Mouse (Mus musculus) hindbrain, embryonic 11.5 days (tissue): ENCODE results near the gene Cct5. TPM values are rescaled to one million over a fixed set of nuclear protein-coding genes. Genes with fewer than 3 reads are reported as not detected.
A peak's percentile ranks its signal among the peaks of the same experiment; 100 is the strongest.

Source experiments
- ATAC-seq: fragments of 200-750 bp; cut with Nextera tagmentation; 2 replicates; pipeline ENCODE4 v1.8.0; 2017; ENCODE audit warnings: mild to moderate bottlenecking, moderate TSS enrichment, moderate library complexity; ENCODE audit not compliant: low FRiP score
- DNase-seq: peaks from one replicate; pipeline ENCODE4 v3.0.0-alpha.2; 2015; ENCODE audit warnings: low spot score
- H3K27ac ChIP-seq: fragments of 300-500 bp; sonication (generic); 2 replicates; pipeline ENCODE4 v1.5.1; 2014; ENCODE audit warnings: mild to moderate bottlenecking, low read depth, low read length
- H3K27me3 ChIP-seq: fragments of 300-500 bp; sonication (generic); 2 replicates; pipeline ENCODE4 v1.6.1; 2014; ENCODE audit warnings: mild to moderate bottlenecking, low read length, moderate library complexity, mixed read lengths; ENCODE audit not compliant: control insufficient read depth, insufficient read depth
- H3K36me3 ChIP-seq: fragments of 300-500 bp; sonication (generic); 2 replicates; pipeline ENCODE4 v1.6.1; 2014; ENCODE audit warnings: mild to moderate bottlenecking, low read length, moderate library complexity, mixed read lengths; ENCODE audit not compliant: control insufficient read depth, insufficient read depth
- H3K4me1 ChIP-seq: fragments of 300-500 bp; sonication (generic); replicated peaks from 2 replicates; pipeline ENCODE4 v1.6.1; 2014; ENCODE audit warnings: low read length, mixed read lengths; ENCODE audit not compliant: control insufficient read depth, insufficient read depth
- H3K4me2 ChIP-seq: fragments of 300-500 bp; sonication (generic); replicated peaks from 2 replicates; pipeline ENCODE4 v1.6.1; 2014; ENCODE audit warnings: mild to moderate bottlenecking, low read depth, low read length
- H3K4me3 ChIP-seq: fragments of 300-500 bp; sonication (generic); 2 replicates; pipeline ENCODE4 v1.5.1; 2014; ENCODE audit warnings: low read depth, low read length
- H3K9ac ChIP-seq: fragments of 300-500 bp; sonication (generic); 2 replicates; pipeline ENCODE4 v1.6.1; 2014; ENCODE audit warnings: low read depth, low read length
- H3K9me3 ChIP-seq: fragments of 300-500 bp; sonication (generic); 2 replicates; pipeline ENCODE4 v1.6.1; 2016; ENCODE audit warnings: low read length; ENCODE audit not compliant: control insufficient read depth
- WGBS: fragments of 180-500 bp; shearing (Covaris S2); extraction: QIAGEN DNeasy Blood & Tissue Kit; methylation state at CpG from one replicate; pipeline ENCODE4 v1.1.7; 2014; 5-methylcytosine and 5-hydroxymethylcytosine counted together
- polyA plus RNA-seq: library from polyadenylated mRNA; unstranded; fragments of >200 nt; fragmentation: Nextera tagmentation; extraction: Ambion mirVana; gene quantifications from 2 replicates; pipeline ENCODE4 v1.2.1, GENCODE M21; 2014

Cct5 gene
- polyA plus RNA-seq, 1 experiment from 2014 or later, result 721 TPM

DNA sequence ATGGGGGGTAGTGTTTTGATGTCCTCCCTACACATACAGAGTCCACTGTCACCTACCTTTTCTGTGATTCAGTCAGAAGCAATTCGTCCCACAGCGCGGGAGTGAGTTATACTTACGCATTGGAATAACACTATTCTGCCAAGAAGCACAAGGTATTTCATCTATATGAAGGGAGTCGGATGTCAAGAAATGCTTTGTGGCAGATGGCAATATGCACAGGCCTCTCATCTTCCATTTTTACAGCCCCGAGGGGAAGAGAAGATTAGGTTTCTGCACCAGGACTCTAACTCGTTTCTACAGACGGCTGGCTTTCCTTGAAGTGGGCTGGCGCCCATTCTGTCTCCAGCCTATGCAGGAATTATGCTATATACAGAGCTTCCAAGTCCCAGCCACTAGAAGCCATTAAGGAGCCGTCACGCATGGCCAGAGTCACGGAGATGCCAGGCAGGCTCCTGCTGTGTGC, 29.8 kb upstream of the Cct5 start:
- Histone ChIP-seq H3K4me1 (no peaks in the 10 kb centered on the region), H3K27me3 (no peaks in the 10 kb centered on the region), H3K4me3 (no peak overlapping the region), H3K27ac (no peak overlapping the region), H3K36me3 (no peaks in the 10 kb centered on the region), H3K9ac (no peak overlapping the region), H3K9me3 (no peaks in the 10 kb centered on the region), H3K4me2 (no peak overlapping the region)
- 77% methylated on average over 12 of the region's 12 CpGs for WGBS
- ATAC-seq (no peak), DNase-seq (no peak)

DNA sequence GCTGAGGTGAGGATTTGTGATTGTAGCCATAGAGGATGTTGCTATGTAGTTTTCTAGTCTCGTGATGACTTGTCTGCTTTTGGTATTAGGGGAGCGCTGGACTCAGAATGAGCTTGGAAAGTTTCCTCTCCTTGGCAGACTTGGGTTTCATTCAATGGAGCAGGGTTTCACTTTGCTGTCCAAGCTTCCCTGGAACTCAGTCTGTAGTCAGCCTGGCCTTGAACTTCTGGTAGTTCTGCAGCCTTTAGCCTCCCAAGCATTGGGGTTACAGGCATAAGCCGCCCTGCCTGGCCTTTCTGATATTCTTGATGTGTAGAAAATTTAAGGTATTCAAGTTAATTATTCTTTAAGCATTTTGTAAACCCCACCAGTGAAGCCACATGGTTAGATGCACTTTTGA, 28.0 kb upstream of the Cct5 start:
- DNase-seq (no peak), ATAC-seq (no peak)
- no peak overlapping the region for H3K4me3 ChIP-seq
- no peaks in the 10 kb centered on the region for H3K4me1 ChIP-seq
- WGBS, result 89% methylated on average over 3 of the region's 3 CpGs
- no peaks in the 10 kb centered on the region for H3K27me3 ChIP-seq
- no peak overlapping the region for H3K9ac ChIP-seq
- H3K4me2 ChIP-seq, result no peak overlapping the region
- no peaks in the 10 kb centered on the region for H3K9me3 ChIP-seq
- H3K27ac ChIP-seq, result no peak overlapping the region
- H3K36me3 ChIP-seq, result no peaks in the 10 kb centered on the region

GRCm38 (mm10) chr15:31628180-31628579, 26.6 kb upstream of the Cct5 start:
- DNase-seq (no peak), ATAC-seq (no peak)
- no peak overlapping the region for H3K27ac ChIP-seq
- 78% methylated on average over 10 of the region's 10 CpGs for WGBS
- no peaks in the 10 kb centered on the region for H3K27me3 ChIP-seq
- no peak overlapping the region for H3K4me3 ChIP-seq
- H3K9me3 ChIP-seq, result no peaks in the 10 kb centered on the region
- H3K4me2 ChIP-seq, result no peak overlapping the region
- H3K9ac ChIP-seq, result no peak overlapping the region
- H3K36me3 ChIP-seq, result no peaks in the 10 kb centered on the region
- no peaks in the 10 kb centered on the region for H3K4me1 ChIP-seq

GRCm38 (mm10) chr15:31627277-31628154, 25.9 kb upstream of the Cct5 start:
- ATAC-seq, result no peak
- peak; percentile 15 for DNase-seq
- H3K27ac ChIP-seq, result no peak overlapping the region

GRCm38 (mm10) chr15:31619521-31619920, 17.9 kb upstream of the Cct5 start:
- H3K4me1 ChIP-seq, result no peaks in the 10 kb centered on the region
- H3K4me2 ChIP-seq, result no peak overlapping the region
- no peak overlapping the region for H3K27ac ChIP-seq
- H3K36me3 ChIP-seq, result 0 out of 2 replicates have a peak, but pooled peaks cover 2% of the 10 kb centered on the region
- WGBS, result 96% methylated on average over 8 of the region's 8 CpGs
- no peaks in the 10 kb centered on the region for H3K27me3 ChIP-seq
- H3K9me3 ChIP-seq, result no peaks in the 10 kb centered on the region
- ATAC-seq (no peak), DNase-seq (no peak)
- H3K9ac ChIP-seq, result no peak overlapping the region
- H3K4me3 ChIP-seq, result no peak overlapping the region

More at GRCm38 (mm10) chr15:31627277-31628154, 25.9 kb upstream of the Cct5 start:
- Histone ChIP-seq H3K9ac (no peak overlapping the region), H3K36me3 (no peaks in the 10 kb centered on the region), H3K4me2 (no peak overlapping the region), H3K27me3 (no peaks in the 10 kb centered on the region), H3K9me3 (no peaks in the 10 kb centered on the region), H3K4me1 (no peaks in the 10 kb centered on the region), H3K4me3 (no peak overlapping the region)
- WGBS, result 56% methylated on average over 12 of the region's 12 CpGs

DNA sequence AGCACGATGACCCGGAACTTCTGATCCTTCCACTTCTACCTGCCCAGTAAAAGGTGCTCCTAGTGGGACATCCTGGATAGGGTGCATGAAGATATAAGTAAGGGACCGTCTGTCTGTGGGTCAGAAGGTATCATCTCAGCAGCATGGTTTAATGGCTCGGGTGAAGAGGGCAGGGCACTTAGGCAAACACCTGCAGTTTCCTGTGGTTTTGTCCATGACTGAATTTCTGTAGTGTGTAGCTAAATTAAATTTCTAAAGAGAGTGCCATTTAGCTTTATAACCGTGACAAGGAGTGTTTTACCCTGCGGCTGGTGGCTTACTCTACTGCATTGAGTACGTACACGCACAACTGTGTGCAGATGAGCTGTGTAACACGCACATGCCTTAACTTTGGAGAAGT, 15.7 kb upstream of the Cct5 start:
- no peak overlapping the region for H3K4me2 ChIP-seq
- H3K9ac ChIP-seq, result no peak overlapping the region
- ATAC-seq (no peak), DNase-seq (no peak)
- H3K4me3 ChIP-seq, result no peak overlapping the region
- no peaks in the 10 kb centered on the region for H3K27me3 ChIP-seq
- H3K4me1 ChIP-seq, result no peaks in the 10 kb centered on the region
- H3K9me3 ChIP-seq, result no peaks in the 10 kb centered on the region
- 0 out of 2 replicates have a peak, but pooled peaks cover 2% of the 10 kb centered on the region for H3K36me3 ChIP-seq
- no peak overlapping the region for H3K27ac ChIP-seq
- WGBS, result 93% methylated on average over 9 of the region's 9 CpGs

- Histone ChIP-seq H3K9ac (no peak overlapping the region), H3K36me3 (0 out of 2 replicates have a peak, but pooled peaks cover 2% of the 10 kb centered on the region), H3K4me3 (no peak overlapping the region), H3K4me2 (no peak overlapping the region), H3K27me3 (no peaks in the 10 kb centered on the region), H3K4me1 (no peaks in the 10 kb centered on the region), H3K27ac (no peak overlapping the region), H3K9me3 (no peaks in the 10 kb centered on the region)
- WGBS, result 91% methylated on average over 2 of the region's 2 CpGs
- no peak for ATAC-seq
- DNase-seq, result no peak
These were observed 13.1 kb upstream of the Cct5 start for GRCm38 (mm10) chr15:31614666-31615065.

GRCm38 (mm10) chr15:31613826-31614453, 12.3 kb upstream of the Cct5 start:
- no peak overlapping the region for H3K4me2 ChIP-seq
- 0 out of 2 replicates have a peak, but pooled peaks cover 2% of the 10 kb centered on the region for H3K36me3 ChIP-seq
- H3K4me3 ChIP-seq, result no peak overlapping the region
- no peaks in the 10 kb centered on the region for H3K4me1 ChIP-seq
- H3K9ac ChIP-seq, result no peak overlapping the region
- no peaks in the 10 kb centered on the region for H3K27me3 ChIP-seq
- no peak for ATAC-seq
- no peak for DNase-seq
- no peak overlapping the region for H3K27ac ChIP-seq
- WGBS, result 89% methylated on average over 6 of the region's 6 CpGs
- H3K9me3 ChIP-seq, result no peaks in the 10 kb centered on the region
